In the genomic region with DNA sequence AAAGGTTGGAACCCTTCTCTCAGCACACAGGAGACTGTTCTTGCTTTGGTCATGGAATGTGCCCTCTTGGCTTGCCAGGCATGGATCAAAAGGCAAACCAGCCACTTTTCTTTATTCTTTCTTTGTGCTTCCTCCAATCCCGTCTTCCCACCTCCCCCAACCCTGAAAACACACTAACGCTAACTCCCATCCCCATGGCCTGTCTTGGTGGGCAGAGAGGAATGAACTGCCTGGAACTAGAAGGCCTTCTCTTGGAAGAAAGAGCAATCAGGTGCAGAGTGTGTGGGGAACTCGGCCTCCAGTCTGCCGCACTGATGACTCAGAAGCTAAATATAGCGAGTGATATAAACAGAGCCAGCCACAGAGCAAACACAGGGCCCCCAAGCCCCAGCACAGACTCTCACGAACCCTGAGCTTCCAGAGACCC, we compare ENCODE assay signal across 8 mouse cellular contexts. TPM values are rescaled to one million over a fixed set of nuclear protein-coding genes. Genes with fewer than 3 reads are reported as not detected.
DNase-seq lines count a peak whose midpoint lies in the region; ATAC-seq and TF ChIP-seq lines count a peak whose summit lies in the region.

No protein-coding gene starts in this region.

- H3K4me3 ChIP-seq in CH12.LX (replicated peaks in 1 of 3; ENCODE audit: low read depth in 2 of 3, low read length in 2 of 3, poor library complexity in 1 of 3), result no peak overlapping the region
- no peak overlapping the region for H3K4me3 ChIP-seq in embryonic facial prominence, embryonic 14.5 days (ENCODE audit: low read depth, low read length)
- no peak overlapping the region for H3K4me3 ChIP-seq in intestine, embryonic 14.5 days (ENCODE audit: low read depth, low read length)
- no peak overlapping the region for H3K4me3 ChIP-seq in lung, adult 2 months (replicated peaks; ENCODE audit: extremely low read depth, low read depth, low read length)
- H3K4me3 ChIP-seq in stomach, postnatal 0 days (ENCODE audit: low read depth, low read length), result no peak overlapping the region

- peak overlapping the region; percentile 78 for H3K27ac ChIP-seq in CH12.LX (ENCODE audit: insufficient read depth, low read depth)
- peak overlapping the region; percentile 83 for H3K27ac ChIP-seq in embryonic facial prominence, embryonic 14.5 days (replicated peaks; ENCODE audit: low read depth, low read length)
- peak overlapping the region; percentile 98 for H3K27ac ChIP-seq in intestine, embryonic 14.5 days (ENCODE audit: low read depth)
- H3K27ac ChIP-seq in stomach, postnatal 0 days (replicated peaks), result peak overlapping the region; percentile 97

- WGBS in embryonic facial prominence, embryonic 14.5 days, result 22% methylated on average over 6 of the region's 6 CpGs
- WGBS in intestine, embryonic 14.5 days, result 2% methylated on average over 6 of the region's 6 CpGs
- WGBS in lung, adult 2 months, result 6% methylated on average over 6 of the region's 6 CpGs
- 2% methylated on average over 6 of the region's 6 CpGs for WGBS in stomach, postnatal 0 days

- dilution Hi-C loops in CH12.LX (cut with MboI; ENCODE audit: extremely low pct_ligation_motif_present, extremely low pct_unique_long_range_greater_than_20kb, low sequenced_read_pairs), result no loop called here

- TF ChIP-seq CTCF in CH12.LX (conservative IDR thresholded peaks at IDR 0.05 in 1 of 2, IDR thresholded peaks at IDR 0.05 in 1 of 2; ENCODE audit: low read depth in 2 of 2, low read length in 2 of 2), result no peak
- no peak for TF ChIP-seq CTCF in lung, adult 2 months (IDR thresholded peaks at IDR 0.05; ENCODE audit: insufficient read depth, low read length)
- TF ChIP-seq CTCF in stomach, postnatal 0 days (IDR thresholded peaks at IDR 0.05; ENCODE audit: low read depth), result no peak

- TF ChIP-seq RAD21 in CH12.LX (IDR thresholded peaks at IDR 0.05; ENCODE audit: low read depth, low read length), result no peak

- H3K79me2 ChIP-seq in CH12.LX (replicated peaks; ENCODE audit: control insufficient read depth, extremely low read depth, insufficient read depth, poor library complexity, severe bottlenecking), result no peaks in the 10 kb centered on the region

- TF ChIP-seq POLR2A in CH12.LX (IDR thresholded peaks at IDR 0.05; ENCODE audit: low read depth, low read length), result no peak
- peak; percentile 12; the same call in 1 of the 2 replicates for TF ChIP-seq POLR2A in lung, adult 2 months (IDR thresholded peaks at IDR 0.05; ENCODE audit: borderline replicate concordance, extremely low read depth, low read depth, low read length)

- no peaks in the 10 kb centered on the region for H3K27me3 ChIP-seq in CH12.LX (replicated peaks)
- H3K27me3 ChIP-seq in embryonic facial prominence, embryonic 14.5 days (replicated peaks; ENCODE audit: control insufficient read depth, insufficient read depth, low read length), result no peaks in the 10 kb centered on the region
- H3K27me3 ChIP-seq in intestine, embryonic 14.5 days (replicated peaks; ENCODE audit: control insufficient read depth, insufficient read depth, low read length), result no peaks in the 10 kb centered on the region
- no peaks in the 10 kb centered on the region for H3K27me3 ChIP-seq in stomach, postnatal 0 days (ENCODE audit: control insufficient read depth, insufficient read depth, low read length)

- peak; percentile 79 to 91 for DNase-seq in adrenal gland, adult (ENCODE audit: inconsistent age in 2 of 2, low spot score in 1 of 2)
- DNase-seq in adrenal gland, adult 18-20 months (ENCODE audit: low spot score in 2 of 2), result no peak
- DNase-seq in CH12.LX (ENCODE audit: extremely low read depth), result peak; percentile 89
- DNase-seq in embryonic facial prominence, embryonic 14.5 days (ENCODE audit: low spot score), result peak; percentile 89
- peak; percentile 77 for DNase-seq in intestine, embryonic 14.5 days (ENCODE audit: low spot score)
- peak; percentile 46 for DNase-seq in lung, adult 2 months
- DNase-seq in stomach, postnatal 0 days (ENCODE audit: low spot score), result peak; percentile 79
- DNase-seq in right cerebral cortex, postnatal 14 days, result no peak

- TF ChIP-seq EP300 in CH12.LX (IDR thresholded peaks at IDR 0.05; ENCODE audit: low read length), result peak; percentile 84
- TF ChIP-seq EP300 in stomach, postnatal 0 days (optimal IDR thresholded peaks at IDR 0.05), result no peak

- H3K9me3 ChIP-seq in CH12.LX (replicated peaks; ENCODE audit: low read length), result peaks cover 2% of the 10 kb centered on the region
- no peaks in the 10 kb centered on the region for H3K9me3 ChIP-seq in embryonic facial prominence, embryonic 14.5 days (ENCODE audit: control insufficient read depth, low read length)
- no peaks in the 10 kb centered on the region for H3K9me3 ChIP-seq in intestine, embryonic 14.5 days (ENCODE audit: control insufficient read depth, low read length)
- no peaks in the 10 kb centered on the region for H3K9me3 ChIP-seq in stomach, postnatal 0 days (ENCODE audit: control insufficient read depth, low read length)

- in situ Hi-C loops in CH12.LX (cut with MboI; ENCODE audit: low pct_ligation_motif_present, low pct_unique_long_range_greater_than_20kb, low sequenced_read_pairs), result loop anchor here (5.0 kb wide), 1 partner anchor 53 kb away; no protein-coding TSS in a partner anchor

- peak overlapping the region; percentile 89 for H3K4me2 ChIP-seq in CH12.LX (ENCODE audit: insufficient read depth, low read depth, poor library complexity, severe bottlenecking)
- H3K4me2 ChIP-seq in embryonic facial prominence, embryonic 14.5 days (ENCODE audit: low read depth, low read length), result peak overlapping the region; percentile 19; the same call in 1 of the 2 replicates
- H3K4me2 ChIP-seq in intestine, embryonic 14.5 days (ENCODE audit: low read length), result peak overlapping the region; percentile 36
- peak overlapping the region; percentile 23; the same call in 1 of the 2 replicates for H3K4me2 ChIP-seq in stomach, postnatal 0 days (replicated peaks; ENCODE audit: low read depth)

- peak; percentile 13; the same call in 1 of the 2 replicates for ATAC-seq in embryonic facial prominence, embryonic 14.5 days (ENCODE audit: low read depth)
- ATAC-seq in intestine, embryonic 14.5 days (replicated peaks; ENCODE audit: low FRiP score, low TSS enrichment, low read depth), result peak; percentile 55
- peak; percentile 81 for ATAC-seq in stomach, postnatal 0 days (ENCODE audit: low FRiP score, low TSS enrichment)

- H3K9ac ChIP-seq in CH12.LX (ENCODE audit: insufficient read depth, low read depth), result peak overlapping the region; percentile 46
- H3K9ac ChIP-seq in embryonic facial prominence, embryonic 14.5 days (ENCODE audit: low read depth, low read length), result peak overlapping the region; percentile 50; the same call in 1 of the 2 replicates
- H3K9ac ChIP-seq in intestine, embryonic 14.5 days (ENCODE audit: low read length), result peak overlapping the region; percentile 23
- H3K9ac ChIP-seq in stomach, postnatal 0 days (ENCODE audit: low read length), result 0 out of 2 replicates have a peak overlapping the region, but pooled peaks have one; percentile 23

- no peaks in the 10 kb centered on the region for H3K36me3 ChIP-seq in CH12.LX (replicated peaks in 1 of 2; ENCODE audit: control insufficient read depth in 1 of 2, insufficient read depth in 1 of 2, low read length in 1 of 2)
- H3K36me3 ChIP-seq in embryonic facial prominence, embryonic 14.5 days (ENCODE audit: control insufficient read depth, insufficient read depth, low read length), result 0 out of 2 replicates have a peak, but pooled peaks cover under 1% of the 10 kb centered on the region
- H3K36me3 ChIP-seq in intestine, embryonic 14.5 days (ENCODE audit: control insufficient read depth, insufficient read depth, low read length), result peaks cover 11% of the 10 kb centered on the region; the same call in 1 of the 2 replicates
- H3K36me3 ChIP-seq in stomach, postnatal 0 days (ENCODE audit: control insufficient read depth, insufficient read depth, low read length), result 0 out of 2 replicates have a peak, but pooled peaks cover 2% of the 10 kb centered on the region

- peaks cover 42 to 76% of the 10 kb centered on the region in 2 experiments for H3K4me1 ChIP-seq in CH12.LX (ENCODE audit: control insufficient read depth in 1 of 2, insufficient read depth in 2 of 2)
- peaks cover 73% of the 10 kb centered on the region for H3K4me1 ChIP-seq in embryonic facial prominence, embryonic 14.5 days (ENCODE audit: control insufficient read depth, insufficient read depth, low read length)
- peaks cover 73% of the 10 kb centered on the region for H3K4me1 ChIP-seq in intestine, embryonic 14.5 days (replicated peaks; ENCODE audit: control insufficient read depth, insufficient read depth, low read length)
- H3K4me1 ChIP-seq in lung, adult 2 months (ENCODE audit: control insufficient read depth, insufficient read depth, low read length), result peaks cover 39% of the 10 kb centered on the region
- H3K4me1 ChIP-seq in stomach, postnatal 0 days (replicated peaks; ENCODE audit: control insufficient read depth, insufficient read depth), result peaks cover 28% of the 10 kb centered on the region

TF ChIP-seq in CH12.LX, 34 proteins besides CTCF, POLR2A, EP300 and RAD21 (continues in another document):
- peak; percentile 96 for TF ChIP-seq JUN (IDR thresholded peaks at IDR 0.05; ENCODE audit: insufficient read depth, low read depth, low read length)
- TF ChIP-seq TCF12 (IDR thresholded peaks at IDR 0.05; ENCODE audit: low read depth, low read length), result peak; percentile 83
- TF ChIP-seq MEF2A (IDR thresholded peaks at IDR 0.05; ENCODE audit: borderline replicate concordance, low read depth, low read length), result peak; percentile 99
- no peak for TF ChIP-seq ZMIZ1 (IDR thresholded peaks at IDR 0.05; ENCODE audit: low read depth, low read length)
- TF ChIP-seq UBTF (IDR thresholded peaks at IDR 0.05; ENCODE audit: low read depth, low read length), result no peak

RNA-seq across cellular contexts. Expression of gene Bmf, which starts 8.8 kb away (rescaled TPM):
- total RNA-seq in adrenal gland, adult 18-20 months (2021), result 1 to 10 TPM; 6.6 to 6.8 TPM
- 3.4 and 5.6 TPM in 2 replicates for total RNA-seq in CH12.LX (2012; rRNA removed)
- total RNA-seq in CH12.LX (2014; rRNA removed), result 2.6 and 2.8 TPM in 2 replicates
- polyA plus RNA-seq in CH12.LX (2012; ENCODE audit: insufficient read length, low read depth), result 1.1 and 1.4 TPM in 2 replicates
- 5.6 and 7.6 TPM in 2 replicates for polyA plus RNA-seq in embryonic facial prominence, embryonic 14.5 days (2014; fragmentation: Nextera tagmentation; extraction: Ambion mirVana)
- polyA plus RNA-seq in intestine, embryonic 14.5 days (2014; fragmentation: Nextera tagmentation; extraction: Ambion mirVana), result 4.9 and 5.0 TPM in 2 replicates
- 31.5 and 35.9 TPM in 2 replicates for polyA plus RNA-seq in lung, adult 2 months (2012; rRNA removed)
- 2.3 and 2.8 TPM in 2 replicates for polyA plus RNA-seq in stomach, postnatal 0 days (2015; fragmentation: Nextera tagmentation; extraction: Ambion mirVana)

RNA-seq across cellular contexts. Expression of gene Bub1b, which starts 57.3 kb away (rescaled TPM):
- 1 to 10 TPM; 1.3 to 2.5 TPM for total RNA-seq in adrenal gland, adult 18-20 months (2021)
- total RNA-seq in CH12.LX (2012; rRNA removed), result 91.5 and 98.3 TPM in 2 replicates
- 113 and 118 TPM in 2 replicates for total RNA-seq in CH12.LX (2014; rRNA removed)
- 99.3 and 113 TPM in 2 replicates for polyA plus RNA-seq in CH12.LX (2012; ENCODE audit: insufficient read length, low read depth)
- polyA plus RNA-seq in embryonic facial prominence, embryonic 14.5 days (2014; fragmentation: Nextera tagmentation; extraction: Ambion mirVana), result 53.4 and 65.0 TPM in 2 replicates
- 81.4 and 94.0 TPM in 2 replicates for polyA plus RNA-seq in intestine, embryonic 14.5 days (2014; fragmentation: Nextera tagmentation; extraction: Ambion mirVana)
- 1.0 and 2.7 TPM in 2 replicates for polyA plus RNA-seq in lung, adult 2 months (2012; rRNA removed)
- 9.8 and 11.4 TPM in 2 replicates for polyA plus RNA-seq in stomach, postnatal 0 days (2015; fragmentation: Nextera tagmentation; extraction: Ambion mirVana)

Comparison
In these comparisons a context has a peak if more than half of its experiments do, and no peak if none do; other contexts are left out.
1. DNase-seq: peak in adrenal gland, adult (2 of 2), CH12.LX (single experiment), embryonic facial prominence, embryonic 14.5 days (single experiment), intestine, embryonic 14.5 days (single experiment), lung, adult 2 months (single experiment) and stomach, postnatal 0 days (single experiment); none in adrenal gland, adult 18-20 months (0 of 2) and right cerebral cortex, postnatal 14 days (single experiment).
2. H3K4me2 ChIP-seq: peak in every context shown above with its lines; median percentile 89 in CH12.LX; 36 in intestine, embryonic 14.5 days; 23 in stomach, postnatal 0 days; 19 in embryonic facial prominence, embryonic 14.5 days.
3. ATAC-seq: peak in every context shown above with its lines; median percentile 81 in stomach, postnatal 0 days; 55 in intestine, embryonic 14.5 days; 13 in embryonic facial prominence, embryonic 14.5 days.
4. Peak in every context shown above with its lines, with median percentiles within 50 percentile points of each other: H3K27ac ChIP-seq and H3K9ac ChIP-seq.